Mouse (Mus musculus): Measurements from ENCODE around the gene Cbx2. TPM values are rescaled to one million over a fixed set of nuclear protein-coding genes. Genes with fewer than 3 reads are reported as not detected.

Cbx2 gene
- polyA plus RNA-seq, 1 experiment from 2014 or later, result 3.0 TPM

DNA sequence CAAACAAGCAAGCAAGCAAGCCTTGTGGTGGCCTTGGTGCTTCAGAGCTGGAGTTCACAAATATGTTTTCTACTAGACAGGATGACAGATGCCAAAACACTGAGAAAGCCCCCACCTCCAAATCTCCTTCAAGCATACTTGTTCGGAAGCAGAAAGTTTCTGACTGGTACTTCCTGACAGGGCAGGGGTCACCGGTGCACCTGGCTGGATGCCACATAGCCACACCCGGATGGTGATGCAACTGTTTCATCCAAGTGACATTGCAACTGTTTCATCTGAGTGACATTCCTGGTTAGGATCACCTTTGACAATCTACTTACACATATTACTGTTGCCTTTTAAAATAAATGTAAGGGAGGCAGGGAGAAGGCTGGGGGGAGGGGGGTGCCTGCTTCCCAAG is 25.6 kb upstream of the Cbx2 start:
- 42% methylated on average over 3 of the region's 3 CpGs for WGBS (ENCODE audit: insufficient replicate concordance)
- H3K9me3 ChIP-seq (replicated peaks), result no peaks in the 10 kb centered on the region

DNA sequence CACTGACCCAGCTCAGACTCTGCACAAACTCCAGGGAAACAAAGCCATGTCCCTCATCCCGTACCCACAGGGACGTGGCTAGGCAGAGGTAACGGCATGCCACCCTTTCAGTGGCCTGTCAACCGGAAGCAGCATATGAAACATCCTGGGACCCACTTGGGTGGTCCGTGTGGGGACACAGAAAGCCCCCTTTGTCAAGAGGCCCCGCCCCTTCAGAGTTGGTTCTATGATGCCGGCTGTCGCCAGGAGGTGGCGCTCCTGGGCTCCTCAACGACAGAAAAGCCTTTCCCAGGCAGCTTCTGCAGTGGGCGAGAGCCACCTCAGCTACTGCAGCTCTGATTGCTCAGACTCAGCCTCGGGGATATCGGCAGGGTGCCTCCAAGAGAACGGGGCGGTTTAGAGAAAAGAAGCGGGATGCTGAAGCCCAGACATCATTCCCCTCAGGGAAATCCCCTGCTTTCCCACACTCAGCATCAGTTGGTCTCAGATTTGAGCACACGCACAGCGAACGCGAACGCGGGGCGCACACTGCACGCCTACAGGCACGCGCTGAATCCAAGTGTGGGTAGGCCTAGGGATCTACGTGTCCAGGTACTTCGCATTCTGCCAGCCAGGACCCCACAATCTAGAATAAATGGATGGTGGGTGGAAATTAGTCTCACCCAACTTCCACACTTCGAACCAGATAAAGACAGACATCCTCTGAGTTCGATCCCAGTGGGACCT is 24.1 kb upstream of the Cbx2 start:
- Histone ChIP-seq H3K27me3 (peaks cover 49% of the 10 kb centered on the region), H3K27ac (replicated peaks) (no peak overlapping the region), H3K9me3 (replicated peaks) (no peaks in the 10 kb centered on the region), H3K4me3 (replicated peaks) (no peak overlapping the region), H3K4me2 (no peak overlapping the region), H3K36me3 (replicated peaks) (no peaks in the 10 kb centered on the region), H3K4me1 (replicated peaks) (0 out of 2 replicates have a peak, but pooled peaks cover 3% of the 10 kb centered on the region), H3K9ac (no peak overlapping the region)
- ATAC-seq (ENCODE audit: insufficient read depth), result no peak
- 14% methylated on average over 30 of the region's 30 CpGs for WGBS (ENCODE audit: insufficient replicate concordance)

More for the DNA sequence above, 25.6 kb upstream of the Cbx2 start:
- 0 out of 2 replicates have a peak, but pooled peaks cover 6% of the 10 kb centered on the region for H3K4me1 ChIP-seq (replicated peaks)
- no peak overlapping the region for H3K4me2 ChIP-seq
- no peak overlapping the region for H3K27ac ChIP-seq (replicated peaks)
- H3K9ac ChIP-seq, result no peak overlapping the region
- ATAC-seq (ENCODE audit: insufficient read depth), result no peak
- peaks cover 40% of the 10 kb centered on the region for H3K27me3 ChIP-seq
- H3K4me3 ChIP-seq (replicated peaks), result no peak overlapping the region
- no peaks in the 10 kb centered on the region for H3K36me3 ChIP-seq (replicated peaks)

GRCm38 (mm10) chr11:118999361-118999804 is 23.4 kb upstream of the Cbx2 start:
- WGBS (ENCODE audit: insufficient replicate concordance), result 9% methylated on average over 26 of the region's 26 CpGs
- Histone ChIP-seq H3K27ac (replicated peaks) (no peak overlapping the region), H3K4me3 (replicated peaks) (no peak overlapping the region), H3K27me3 (peaks cover 51% of the 10 kb centered on the region), H3K36me3 (replicated peaks) (no peaks in the 10 kb centered on the region), H3K4me2 (no peak overlapping the region), H3K9ac (no peak overlapping the region), H3K4me1 (replicated peaks) (no peaks in the 10 kb centered on the region), H3K9me3 (replicated peaks) (no peaks in the 10 kb centered on the region)
- ATAC-seq (ENCODE audit: insufficient read depth), result no peak

GRCm38 (mm10) chr11:119000877-119001276 is 21.9 kb upstream of the Cbx2 start:
- no peaks in the 10 kb centered on the region for H3K36me3 ChIP-seq (replicated peaks)
- H3K4me2 ChIP-seq, result no peak overlapping the region
- no peak overlapping the region for H3K27ac ChIP-seq (replicated peaks)
- H3K4me1 ChIP-seq (replicated peaks), result no peaks in the 10 kb centered on the region
- peaks cover 46% of the 10 kb centered on the region for H3K27me3 ChIP-seq
- no peaks in the 10 kb centered on the region for H3K9me3 ChIP-seq (replicated peaks)
- ATAC-seq (ENCODE audit: insufficient read depth), result no peak
- 54% methylated on average over 2 of the region's 2 CpGs for WGBS (ENCODE audit: insufficient replicate concordance)
- H3K9ac ChIP-seq, result no peak overlapping the region
- H3K4me3 ChIP-seq (replicated peaks), result no peak overlapping the region

DNA sequence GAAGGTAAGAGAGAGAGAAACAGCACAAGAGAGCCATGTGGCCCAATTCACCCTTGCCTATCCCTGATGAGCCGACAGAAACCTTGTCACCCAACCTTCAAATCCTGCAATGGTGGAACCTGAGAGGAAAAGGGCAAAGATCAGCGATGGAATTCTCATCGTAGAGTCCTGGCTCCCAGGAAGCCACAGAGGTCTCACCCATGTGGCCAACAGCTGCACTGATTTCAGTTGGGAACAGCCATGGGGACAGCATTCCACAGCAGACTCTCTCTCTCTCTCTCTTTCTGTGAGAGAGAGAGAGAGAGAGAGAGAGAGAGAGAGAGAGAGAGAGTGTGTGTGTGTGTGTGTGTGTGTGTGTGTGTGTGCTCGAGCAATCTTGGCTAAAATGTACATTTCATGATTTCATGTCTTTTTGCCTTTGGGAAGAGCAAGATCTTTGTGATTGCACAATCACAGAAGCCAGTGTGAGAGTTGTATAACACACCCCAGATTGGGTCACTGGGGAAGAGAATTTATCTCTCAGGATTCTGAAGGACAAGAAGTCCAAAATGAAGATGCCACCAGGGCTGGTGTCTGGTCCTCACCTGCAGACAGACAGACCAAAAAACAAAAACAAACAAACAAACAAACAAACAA is 21.2 kb upstream of the Cbx2 start:
- ATAC-seq (ENCODE audit: insufficient read depth), result no peak
- H3K27me3 ChIP-seq, result peaks cover 44% of the 10 kb centered on the region
- H3K36me3 ChIP-seq (replicated peaks), result no peaks in the 10 kb centered on the region
- H3K9me3 ChIP-seq (replicated peaks), result no peaks in the 10 kb centered on the region
- no peak overlapping the region for H3K27ac ChIP-seq (replicated peaks)
- H3K4me2 ChIP-seq, result no peak overlapping the region
- 49% methylated on average over 4 of the region's 4 CpGs for WGBS (ENCODE audit: insufficient replicate concordance)
- no peak overlapping the region for H3K9ac ChIP-seq
- H3K4me3 ChIP-seq (replicated peaks), result no peak overlapping the region
- H3K4me1 ChIP-seq (replicated peaks), result no peaks in the 10 kb centered on the region

- Histone ChIP-seq H3K27ac (replicated peaks) (no peak overlapping the region), H3K9ac (no peak overlapping the region), H3K9me3 (replicated peaks) (no peaks in the 10 kb centered on the region), H3K4me1 (replicated peaks) (peaks cover 5% of the 10 kb centered on the region; the same call in 1 of the 2 replicates), H3K4me2 (no peak overlapping the region), H3K36me3 (replicated peaks) (no peaks in the 10 kb centered on the region), H3K4me3 (replicated peaks) (no peak overlapping the region), H3K27me3 (peaks cover 19% of the 10 kb centered on the region)
- WGBS (ENCODE audit: insufficient replicate concordance), result 62% methylated on average over 10 of the region's 10 CpGs
- ATAC-seq (ENCODE audit: insufficient read depth), result no peak
Measured at GRCm38 (mm10) chr11:119005547-119006275, 17.1 kb upstream of the Cbx2 start.

- Histone ChIP-seq H3K27ac (replicated peaks) (no peak overlapping the region), H3K9ac (no peak overlapping the region), H3K4me2 (no peak overlapping the region), H3K4me1 (replicated peaks) (peaks cover 5% of the 10 kb centered on the region; the same call in 1 of the 2 replicates), H3K4me3 (replicated peaks) (no peak overlapping the region), H3K27me3 (peaks cover 12% of the 10 kb centered on the region), H3K9me3 (replicated peaks) (no peaks in the 10 kb centered on the region), H3K36me3 (replicated peaks) (no peaks in the 10 kb centered on the region)
- no peak for ATAC-seq (ENCODE audit: insufficient read depth)
- WGBS (ENCODE audit: insufficient replicate concordance), result 48% methylated on average over 3 of the region's 3 CpGs
Measured at GRCm38 (mm10) chr11:119006462-119006861, 16.3 kb upstream of the Cbx2 start.

DNA sequence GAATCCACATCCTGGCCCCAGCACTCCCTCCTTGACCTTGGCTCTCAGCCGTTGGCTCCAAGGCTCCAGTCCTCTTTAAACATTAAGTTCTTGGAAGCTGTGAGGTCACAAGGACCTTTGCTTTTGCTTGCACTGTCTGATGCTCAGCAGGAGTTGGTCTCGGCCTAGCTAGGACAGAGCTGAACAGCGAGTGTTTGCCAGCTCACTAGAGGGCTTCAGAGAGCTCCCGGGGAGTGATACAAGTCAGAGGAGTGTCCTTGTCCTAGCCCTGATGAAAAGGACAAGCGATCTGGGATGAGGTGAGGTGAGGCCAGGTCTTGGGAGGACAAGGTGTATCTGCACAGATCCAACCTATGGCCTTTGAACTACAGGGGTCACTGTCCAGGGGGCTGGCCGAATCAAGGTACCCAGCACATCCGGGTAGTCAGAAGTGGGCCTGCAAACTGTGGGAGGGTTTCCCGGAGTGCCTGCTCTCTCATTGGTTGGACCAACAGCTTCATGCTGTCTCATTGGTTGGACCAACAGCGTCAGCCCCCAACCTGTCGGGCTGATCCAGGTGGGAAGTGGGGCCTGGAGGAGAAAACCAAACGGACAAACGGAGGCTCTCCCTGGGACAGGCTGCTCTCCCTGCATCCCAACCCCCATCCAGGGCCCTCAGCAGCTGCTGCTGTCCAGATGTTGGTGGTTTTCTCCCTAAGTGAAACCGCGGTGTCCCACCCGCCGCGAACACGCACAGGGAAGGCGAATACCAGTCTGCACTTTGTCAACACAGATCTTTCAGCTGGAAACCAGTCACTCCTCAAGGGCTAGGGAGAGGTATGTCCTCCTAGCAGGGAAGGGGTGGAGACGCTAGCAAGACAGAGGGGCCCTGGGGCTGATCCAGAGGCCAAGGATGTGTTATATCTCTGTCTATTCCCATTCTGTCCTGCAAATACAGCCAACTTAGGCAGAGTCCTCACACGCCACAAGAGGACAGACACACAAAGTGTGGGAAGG is 15.0 kb upstream of the Cbx2 start:
- Histone ChIP-seq H3K4me3 (replicated peaks) (peak overlapping the region; percentile 37), H3K36me3 (replicated peaks) (no peaks in the 10 kb centered on the region), H3K27ac (replicated peaks) (no peak overlapping the region), H3K4me2 (peak overlapping the region; percentile 49), H3K27me3 (peaks cover 11% of the 10 kb centered on the region), H3K4me1 (replicated peaks) (peaks cover 5% of the 10 kb centered on the region; the same call in 1 of the 2 replicates), H3K9ac (no peak overlapping the region), H3K9me3 (replicated peaks) (no peaks in the 10 kb centered on the region)
- ATAC-seq (ENCODE audit: insufficient read depth), result peak; percentile 51; the same call in 1 of the 2 replicates
- 26% methylated on average over 21 of the region's 21 CpGs for WGBS (ENCODE audit: insufficient replicate concordance)

GRCm38 (mm10) chr11:119014455-119014854 is 8.3 kb upstream of the Cbx2 start:
- Histone ChIP-seq H3K27me3 (peaks cover 23% of the 10 kb centered on the region), H3K9me3 (replicated peaks) (no peaks in the 10 kb centered on the region), H3K27ac (replicated peaks) (no peak overlapping the region), H3K4me3 (replicated peaks) (no peak overlapping the region), H3K4me1 (replicated peaks) (no peaks in the 10 kb centered on the region), H3K4me2 (no peak overlapping the region), H3K9ac (no peak overlapping the region), H3K36me3 (replicated peaks) (no peaks in the 10 kb centered on the region)
- ATAC-seq (ENCODE audit: insufficient read depth), result no peak
- 64% methylated on average over 7 of the region's 7 CpGs for WGBS (ENCODE audit: insufficient replicate concordance)

GRCm38 (mm10) chr11:119017506-119017905 is 5.3 kb upstream of the Cbx2 start:
- 77% methylated on average over 7 of the region's 7 CpGs for WGBS (ENCODE audit: insufficient replicate concordance)
- no peak overlapping the region for H3K9ac ChIP-seq
- no peak overlapping the region for H3K4me3 ChIP-seq (replicated peaks)
- peaks cover 54% of the 10 kb centered on the region for H3K27me3 ChIP-seq
- H3K4me1 ChIP-seq (replicated peaks), result peaks cover 4% of the 10 kb centered on the region; the same call in 1 of the 2 replicates
- no peak overlapping the region for H3K27ac ChIP-seq (replicated peaks)
- no peaks in the 10 kb centered on the region for H3K9me3 ChIP-seq (replicated peaks)
- H3K36me3 ChIP-seq (replicated peaks), result no peaks in the 10 kb centered on the region
- no peak for ATAC-seq (ENCODE audit: insufficient read depth)
- H3K4me2 ChIP-seq, result no peak overlapping the region

Measured in liver, embryonic 15.5 days (tissue).